Mouse (Mus musculus): ENCODE results near the gene Kcnmb1.

GRCm38 (mm10) chr11:33951155-33951554 is 11.7 kb upstream of the Kcnmb1 start:
- TF ChIP-seq CTCF (IDR thresholded peaks at IDR 0.05; ENCODE audit: extremely low read depth, insufficient read depth, insufficient read length, insufficient replicate concordance): no peak
- TF ChIP-seq POLR2A (IDR thresholded peaks at IDR 0.05; ENCODE audit: low read depth, low read length): no peak
